Mouse (Mus musculus) left cerebral cortex, adult 8-10 months (tissue): ENCODE measurements at regions not wholly inside any gene's neighbourhood (a gene's known extent, or its start where the extent isn't known, plus 50 kb on each side); places are given as distances from the start of the nearest gene placed in this dataset.

Source experiments
- DNase-seq, 2 experiments: peaks; one replicate each; pipeline ENCODE4 v3.0.0; 2022; ENCODE audit warnings: low spot score in 2 of 2

DNA sequence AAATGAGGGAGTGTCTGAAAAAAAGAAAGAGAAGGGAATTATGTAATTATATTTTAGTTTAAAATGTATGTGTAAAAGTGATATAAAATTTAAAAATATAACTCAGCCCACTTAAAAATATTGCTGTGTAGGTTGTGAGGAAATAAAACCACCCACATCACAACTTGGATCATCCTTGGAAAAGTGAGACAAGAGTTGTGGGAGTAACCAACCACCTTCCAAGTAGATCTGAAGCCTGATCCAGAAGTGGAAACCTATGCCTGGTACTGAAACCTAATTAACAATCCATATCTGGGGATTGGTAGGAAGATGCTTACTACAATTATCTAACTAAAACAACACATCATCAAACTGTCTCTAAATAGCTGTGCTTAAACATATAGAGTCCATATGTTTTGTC is 743.1 kb downstream of the Stim2 start:
- DNase-seq = peak in 1 of 2 experiments; percentile 14

DNA sequence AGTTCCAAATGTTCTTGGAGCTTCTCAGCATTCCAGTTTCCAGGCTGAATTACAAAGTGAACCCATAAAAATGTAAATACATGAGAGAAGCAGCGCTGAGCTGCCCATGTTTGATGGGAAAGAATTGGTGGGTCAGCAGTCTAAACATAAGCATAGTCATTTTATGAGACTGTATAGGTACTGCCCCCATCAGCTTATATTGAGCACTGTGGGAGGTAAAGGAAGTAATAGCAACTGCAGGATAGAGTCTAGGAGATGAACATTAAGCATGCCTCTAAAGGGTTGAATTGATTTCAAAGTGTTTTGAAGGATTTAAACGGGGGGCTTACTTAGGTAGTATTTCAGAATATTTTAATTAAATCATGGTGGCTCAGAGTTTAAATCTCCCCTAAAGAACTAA is 748.7 kb downstream of the Stim2 start:
- no peak for DNase-seq

DNA sequence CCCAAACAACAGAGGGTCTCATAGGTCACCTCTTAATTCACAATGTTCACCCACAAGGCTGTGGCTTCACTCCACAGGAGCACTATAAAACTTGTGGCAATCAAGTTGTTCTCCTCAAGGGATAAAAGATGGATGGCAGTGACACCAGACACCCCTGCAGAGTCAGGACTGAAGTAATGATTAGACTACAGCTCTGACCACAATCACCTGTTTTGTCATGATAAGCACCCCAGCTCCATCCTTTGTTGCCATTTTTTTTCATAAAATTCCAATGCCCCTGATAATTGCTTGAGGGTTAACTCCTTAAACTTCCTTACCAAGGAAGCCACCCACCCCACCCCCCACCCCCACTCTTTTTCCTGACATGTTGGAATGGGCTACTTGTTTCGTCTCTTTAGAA is 755.1 kb downstream of the Stim2 start:
- no peak for DNase-seq

DNA sequence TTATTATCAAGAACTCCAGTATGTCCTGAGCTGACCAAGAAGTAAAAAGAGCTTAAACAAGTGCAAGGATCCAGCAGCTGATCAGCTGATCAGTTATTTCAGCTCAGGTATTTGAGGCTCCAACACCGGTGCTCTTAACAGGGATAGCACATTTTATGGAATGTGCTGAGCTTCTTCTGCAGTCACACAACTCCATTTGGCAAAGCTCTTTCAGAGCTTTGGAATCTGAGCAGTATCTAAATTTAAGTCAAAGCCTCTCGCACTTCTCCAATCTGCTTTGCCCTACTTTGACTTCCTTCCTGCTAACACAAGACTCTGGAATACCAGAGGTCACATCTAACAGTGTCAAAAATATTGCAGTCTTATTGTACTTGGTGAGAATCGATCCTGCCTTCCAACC is 761.4 kb downstream of the Stim2 start:
- peak in 1 of 2 experiments; percentile 5 for DNase-seq

DNA sequence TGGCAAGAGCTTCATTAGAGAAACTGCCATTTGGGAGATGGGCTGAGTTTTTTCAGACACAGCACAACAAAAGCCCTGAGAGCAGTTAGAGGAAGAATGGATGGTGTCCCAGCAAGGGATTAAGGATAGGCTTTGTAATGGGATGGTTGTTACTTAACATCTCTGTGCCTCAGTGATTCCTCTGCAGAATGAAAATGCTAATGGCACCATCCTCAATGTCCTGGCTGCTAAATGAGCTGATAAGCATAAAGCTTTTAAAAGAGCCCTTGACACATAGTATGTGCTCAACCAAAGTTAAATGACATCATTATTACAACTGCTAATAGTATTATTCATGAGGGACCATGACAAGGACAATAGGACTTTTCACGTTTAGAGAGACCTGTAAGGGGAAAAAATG is 764.7 kb downstream of the Stim2 start:
- DNase-seq = no peak

DNA sequence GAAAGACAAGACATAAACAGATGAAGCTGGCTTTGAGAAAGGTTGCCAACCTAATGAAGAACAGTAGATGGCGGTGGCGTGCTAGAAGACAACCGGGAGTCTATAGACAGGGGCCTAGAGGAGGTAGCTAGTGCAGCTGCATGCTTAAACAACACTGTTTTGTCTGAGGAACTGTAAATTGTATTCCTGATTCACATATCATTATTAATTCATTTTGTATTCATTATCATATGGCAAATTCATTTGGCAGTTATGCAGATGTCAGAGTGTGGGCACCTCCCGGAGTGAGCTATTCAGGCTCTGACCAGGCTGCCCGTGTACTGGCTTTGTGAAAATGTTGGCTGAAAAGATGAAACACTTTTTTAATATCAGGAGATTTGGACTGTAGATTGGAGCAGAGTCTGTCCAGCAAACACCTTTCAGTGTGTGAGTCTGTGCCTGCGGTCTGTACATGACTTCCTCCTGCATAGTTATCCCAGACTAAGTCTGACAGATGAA is 798.7 kb downstream of the Stim2 start:
- DNase-seq = peak; percentile 35 to 44

DNA sequence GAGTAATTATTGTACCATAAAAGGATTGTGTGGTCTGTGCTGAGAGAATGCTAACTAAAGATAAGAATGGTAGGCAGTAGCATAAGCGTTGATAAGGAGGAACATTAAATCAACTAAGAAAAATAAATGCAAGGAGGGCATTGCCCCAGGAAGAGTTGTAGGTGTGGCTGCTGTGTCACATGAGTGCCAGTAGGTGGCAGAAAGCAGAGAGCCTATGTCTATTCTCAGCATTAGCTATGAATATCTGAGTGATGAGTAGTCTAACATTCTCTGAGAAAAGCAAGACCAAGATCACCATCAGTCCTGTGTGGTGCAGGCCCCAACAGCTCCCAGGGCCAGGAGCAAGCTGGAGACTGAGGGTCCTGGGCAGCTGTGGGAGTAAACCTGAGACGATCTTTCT is 828.8 kb downstream of the Stim2 start:
- DNase-seq = no peak
